Mouse (Mus musculus): Measurements from ENCODE around the gene Bcl7c. TPM values are rescaled to one million over a fixed set of nuclear protein-coding genes. Genes with fewer than 3 reads are reported as not detected.
"Not testable (repeated sequence)": the region's sequence is repeated elsewhere in the genome, so short reads cannot be mapped to it uniquely, and the experiment has no call there.

The Bcl7c gene
- polyA plus RNA-seq, 1 experiment from 2014 or later = 37.5 TPM

DNA sequence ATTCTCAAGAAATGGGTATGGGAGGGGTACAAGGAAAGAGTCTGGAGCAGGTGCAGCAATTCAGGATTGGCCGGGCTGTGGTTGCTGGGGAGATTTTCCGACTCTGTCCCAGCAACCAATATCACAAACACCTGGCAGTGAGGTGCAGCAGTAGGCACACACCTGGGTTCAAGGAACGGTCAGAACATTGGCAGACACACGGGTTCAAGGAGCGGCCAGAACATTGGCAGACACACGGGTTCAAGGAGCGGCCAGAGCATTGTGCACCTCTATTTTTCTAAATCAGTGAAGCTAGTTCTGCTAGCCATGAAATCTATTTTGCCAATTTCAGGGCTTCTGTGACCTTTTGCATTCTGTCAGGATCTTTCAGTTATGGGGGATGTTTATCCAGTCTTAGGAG lies 61.2 kb downstream of the Bcl7c start:
- not testable (repeated sequence) for ATAC-seq (replicated peaks; ENCODE audit: extremely low read depth, insufficient read depth, low FRiP score); H3K9ac ChIP-seq (ENCODE audit: low read length); H3K36me3 ChIP-seq (ENCODE audit: control insufficient read depth, insufficient read depth); H3K4me2 ChIP-seq (ENCODE audit: low read depth, low read length); H3K4me3 ChIP-seq (ENCODE audit: low read length); H3K9me3 ChIP-seq (replicated peaks; ENCODE audit: control insufficient read depth, low read length); H3K4me1 ChIP-seq (ENCODE audit: control insufficient read depth, insufficient read depth, low read length); H3K27ac ChIP-seq (ENCODE audit: low read length); H3K27me3 ChIP-seq (ENCODE audit: control insufficient read depth, insufficient read depth, low read length)
- WGBS = 88% methylated on average over 7 of the region's 7 CpGs

DNA sequence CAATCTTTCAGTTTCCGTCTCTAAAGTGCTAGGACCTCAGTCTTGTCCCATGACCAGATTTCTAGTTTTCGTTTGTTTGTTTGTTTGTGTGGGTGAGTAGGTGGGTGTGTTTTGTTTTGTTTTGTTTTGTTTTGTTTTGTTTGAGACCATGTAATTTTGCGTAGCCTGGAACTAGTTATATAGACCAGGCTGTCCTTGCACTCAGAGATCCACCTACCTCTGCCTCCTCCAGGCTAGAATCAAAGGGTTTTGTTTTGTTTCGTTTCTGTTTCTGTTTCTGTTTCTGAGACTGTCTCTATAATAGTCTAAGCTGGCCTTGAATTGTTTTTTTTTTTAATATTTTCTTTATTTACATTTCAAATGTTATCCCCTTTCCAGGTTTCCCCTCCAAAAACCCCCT lies 62.4 kb downstream of the Bcl7c start:
- Histone ChIP-seq H3K4me3 (ENCODE audit: low read length) (no peak overlapping the region), H3K9ac (ENCODE audit: low read length) (no peak overlapping the region), H3K9me3 (replicated peaks; ENCODE audit: control insufficient read depth, low read length) (no peaks in the 10 kb centered on the region), H3K27me3 (ENCODE audit: control insufficient read depth, insufficient read depth, low read length) (no peaks in the 10 kb centered on the region; the same call in 1 of the 2 replicates), H3K4me1 (ENCODE audit: control insufficient read depth, insufficient read depth, low read length) (no peaks in the 10 kb centered on the region), H3K4me2 (ENCODE audit: low read depth, low read length) (no peak overlapping the region), H3K36me3 (ENCODE audit: control insufficient read depth, insufficient read depth) (no peaks in the 10 kb centered on the region), H3K27ac (ENCODE audit: low read length) (no peak overlapping the region)
- 77% methylated on average over 4 of the region's 4 CpGs for WGBS
- ATAC-seq (replicated peaks; ENCODE audit: extremely low read depth, insufficient read depth, low FRiP score) = no peak

DNA sequence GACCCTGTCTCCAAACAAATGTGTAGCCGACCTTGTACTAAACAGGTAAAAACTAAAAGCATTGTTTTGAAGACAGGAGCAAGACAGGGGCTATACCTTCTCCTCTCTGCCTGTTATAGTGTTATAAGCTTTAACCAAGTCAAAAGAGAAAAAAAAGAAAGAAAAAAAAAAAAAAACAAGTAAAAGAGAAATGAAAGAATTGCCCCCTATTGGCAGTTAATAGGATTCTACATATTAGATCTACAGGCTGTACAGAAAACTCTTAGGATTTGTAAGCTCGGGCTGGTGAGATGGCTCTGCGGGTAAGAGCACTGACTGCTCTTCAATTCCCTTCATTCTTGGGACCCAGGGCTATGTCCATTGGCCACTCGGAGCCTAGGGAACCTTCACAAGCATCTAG lies 66.5 kb downstream of the Bcl7c start:
- Histone ChIP-seq H3K9me3 (replicated peaks; ENCODE audit: control insufficient read depth, low read length) (no peaks in the 10 kb centered on the region), H3K4me2 (ENCODE audit: low read depth, low read length) (no peak overlapping the region), H3K27me3 (ENCODE audit: control insufficient read depth, insufficient read depth, low read length) (no peaks in the 10 kb centered on the region), H3K36me3 (ENCODE audit: control insufficient read depth, insufficient read depth) (no peaks in the 10 kb centered on the region), H3K4me1 (ENCODE audit: control insufficient read depth, insufficient read depth, low read length) (0 out of 2 replicates have a peak, but pooled peaks cover 2% of the 10 kb centered on the region), H3K27ac (ENCODE audit: low read length) (no peak overlapping the region), H3K9ac (ENCODE audit: low read length) (no peak overlapping the region), H3K4me3 (ENCODE audit: low read length) (no peak overlapping the region)
- ATAC-seq (replicated peaks; ENCODE audit: extremely low read depth, insufficient read depth, low FRiP score) = no peak
- WGBS = 64% methylated on average over 4 of the region's 4 CpGs

DNA sequence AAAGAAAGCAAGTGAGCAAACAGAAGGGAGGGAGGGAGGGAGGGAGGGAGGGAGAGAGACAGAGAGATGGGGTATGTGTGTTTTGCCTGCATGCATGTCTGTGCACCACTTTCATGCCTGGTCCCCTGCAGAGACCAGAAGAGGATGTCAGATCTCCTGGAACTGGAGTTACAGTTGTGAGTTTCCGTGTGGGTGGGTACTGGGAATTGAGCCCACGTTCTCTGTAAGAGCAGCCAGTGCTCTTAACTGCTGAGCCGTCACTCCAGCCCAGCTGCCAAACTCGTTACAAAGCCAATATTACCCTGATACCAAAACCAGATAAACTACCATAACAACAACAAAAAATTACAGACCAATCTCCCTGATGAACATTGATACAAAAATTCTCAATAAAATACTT lies 67.5 kb downstream of the Bcl7c start:
- no peak overlapping the region for H3K9ac ChIP-seq (ENCODE audit: low read length)

DNA sequence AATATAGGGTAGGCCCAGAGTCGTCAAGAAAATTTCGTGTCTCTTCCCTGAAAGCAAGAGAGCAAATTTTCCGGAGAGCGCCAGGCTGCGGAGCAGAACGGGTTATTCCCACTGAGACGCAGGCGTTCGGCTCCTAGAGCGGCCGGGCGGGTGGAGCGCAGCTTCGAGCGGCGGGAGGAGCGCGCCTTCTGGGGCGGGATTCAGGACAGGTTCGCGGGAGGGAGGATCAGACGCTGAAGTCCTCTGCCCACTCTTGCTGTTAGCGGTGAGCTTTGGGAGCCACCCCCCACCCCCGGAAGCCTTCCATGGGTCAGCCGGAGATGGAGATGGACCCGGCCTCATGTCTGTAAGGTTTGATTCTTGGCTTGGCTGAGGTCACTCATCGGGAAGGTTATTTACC lies 71.8 kb downstream of the Bcl7c start:
- H3K27ac ChIP-seq (ENCODE audit: low read length) = no peak overlapping the region
- peak; percentile 82 for ATAC-seq (replicated peaks; ENCODE audit: extremely low read depth, insufficient read depth, low FRiP score)
- H3K27me3 ChIP-seq (ENCODE audit: control insufficient read depth, insufficient read depth, low read length) = no peaks in the 10 kb centered on the region
- no peaks in the 10 kb centered on the region for H3K9me3 ChIP-seq (replicated peaks; ENCODE audit: control insufficient read depth, low read length)
- H3K9ac ChIP-seq (ENCODE audit: low read length) = peak overlapping the region; percentile 79
- WGBS = under 1% methylated on average over 27 of the region's 27 CpGs
- H3K4me3 ChIP-seq (ENCODE audit: low read length) = peak overlapping the region; percentile 70
- H3K4me1 ChIP-seq (ENCODE audit: control insufficient read depth, insufficient read depth, low read length) = 0 out of 2 replicates have a peak, but pooled peaks cover 4% of the 10 kb centered on the region
- H3K4me2 ChIP-seq (ENCODE audit: low read depth, low read length) = peak overlapping the region; percentile 76
- no peaks in the 10 kb centered on the region for H3K36me3 ChIP-seq (ENCODE audit: control insufficient read depth, insufficient read depth)

More for the DNA sequence above, 67.5 kb downstream of the Bcl7c start:
- ATAC-seq (replicated peaks; ENCODE audit: extremely low read depth, insufficient read depth, low FRiP score) = no peak
- H3K4me3 ChIP-seq (ENCODE audit: low read length) = no peak overlapping the region
- no peaks in the 10 kb centered on the region for H3K9me3 ChIP-seq (replicated peaks; ENCODE audit: control insufficient read depth, low read length)
- no peak overlapping the region for H3K4me2 ChIP-seq (ENCODE audit: low read depth, low read length)
- no peaks in the 10 kb centered on the region for H3K27me3 ChIP-seq (ENCODE audit: control insufficient read depth, insufficient read depth, low read length)
- H3K36me3 ChIP-seq (ENCODE audit: control insufficient read depth, insufficient read depth) = no peaks in the 10 kb centered on the region
- WGBS = 24% methylated on average over 4 of the region's 4 CpGs
- 0 out of 2 replicates have a peak, but pooled peaks cover 4% of the 10 kb centered on the region for H3K4me1 ChIP-seq (ENCODE audit: control insufficient read depth, insufficient read depth, low read length)
- no peak overlapping the region for H3K27ac ChIP-seq (ENCODE audit: low read length)

DNA sequence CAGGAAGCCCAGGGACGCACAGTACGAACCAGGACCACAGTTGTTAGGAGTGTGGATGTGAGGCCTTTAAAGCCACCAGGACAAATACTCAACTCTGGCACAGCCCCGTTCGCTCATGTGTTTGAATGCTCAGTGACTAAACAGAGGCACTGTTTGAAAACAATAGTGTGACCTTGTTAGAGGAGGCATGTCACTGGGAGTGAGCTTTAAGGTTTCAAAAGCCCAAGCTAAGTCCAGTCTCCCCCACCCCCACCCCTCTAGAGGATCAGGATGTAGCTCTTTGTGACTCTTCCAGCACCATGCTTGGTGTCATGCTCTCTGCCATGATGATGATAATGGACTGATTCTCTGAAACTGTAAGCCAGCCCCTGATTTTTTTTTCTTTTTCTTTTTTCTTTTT lies 77.3 kb downstream of the Bcl7c start:
- no peaks in the 10 kb centered on the region for H3K27me3 ChIP-seq (ENCODE audit: control insufficient read depth, insufficient read depth, low read length)
- H3K9ac ChIP-seq (ENCODE audit: low read length) = no peak overlapping the region
- no peaks in the 10 kb centered on the region for H3K9me3 ChIP-seq (replicated peaks; ENCODE audit: control insufficient read depth, low read length)
- no peak for ATAC-seq (replicated peaks; ENCODE audit: extremely low read depth, insufficient read depth, low FRiP score)
- H3K4me1 ChIP-seq (ENCODE audit: control insufficient read depth, insufficient read depth, low read length) = no peaks in the 10 kb centered on the region
- H3K36me3 ChIP-seq (ENCODE audit: control insufficient read depth, insufficient read depth) = no peaks in the 10 kb centered on the region
- H3K4me3 ChIP-seq (ENCODE audit: low read length) = no peak overlapping the region
- H3K4me2 ChIP-seq (ENCODE audit: low read depth, low read length) = no peak overlapping the region
- 80% methylated on average over 4 of the region's 4 CpGs for WGBS
- H3K27ac ChIP-seq (ENCODE audit: low read length) = no peak overlapping the region

DNA sequence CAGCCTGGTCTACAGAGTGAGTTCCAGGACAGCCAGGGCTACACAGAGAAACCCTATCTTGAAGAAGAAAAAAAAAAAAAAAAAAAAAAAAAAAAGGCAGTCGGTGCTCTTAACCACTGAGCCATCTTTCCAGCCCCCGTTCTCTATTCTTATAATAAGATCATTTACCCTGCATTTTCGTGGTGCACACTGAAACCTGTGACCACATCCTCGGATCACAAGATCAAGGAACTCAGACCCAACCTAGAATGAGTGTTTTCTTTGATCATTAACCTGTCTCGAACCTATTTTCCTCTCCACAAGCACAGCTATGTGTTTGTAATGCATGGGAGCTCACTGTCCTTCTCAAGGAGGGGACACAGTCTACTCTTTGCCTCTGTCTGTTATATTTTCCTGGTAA lies 80.1 kb downstream of the Bcl7c start:
- 68% methylated on average over 5 of the region's 5 CpGs for WGBS
- no peaks in the 10 kb centered on the region for H3K36me3 ChIP-seq (ENCODE audit: control insufficient read depth, insufficient read depth)
- no peaks in the 10 kb centered on the region for H3K9me3 ChIP-seq (replicated peaks; ENCODE audit: control insufficient read depth, low read length)
- no peak overlapping the region for H3K27ac ChIP-seq (ENCODE audit: low read length)
- no peaks in the 10 kb centered on the region for H3K27me3 ChIP-seq (ENCODE audit: control insufficient read depth, insufficient read depth, low read length)
- ATAC-seq (replicated peaks; ENCODE audit: extremely low read depth, insufficient read depth, low FRiP score) = no peak
- no peaks in the 10 kb centered on the region for H3K4me1 ChIP-seq (ENCODE audit: control insufficient read depth, insufficient read depth, low read length)
- no peak overlapping the region for H3K9ac ChIP-seq (ENCODE audit: low read length)
- no peak overlapping the region for H3K4me2 ChIP-seq (ENCODE audit: low read depth, low read length)
- no peak overlapping the region for H3K4me3 ChIP-seq (ENCODE audit: low read length)

DNA sequence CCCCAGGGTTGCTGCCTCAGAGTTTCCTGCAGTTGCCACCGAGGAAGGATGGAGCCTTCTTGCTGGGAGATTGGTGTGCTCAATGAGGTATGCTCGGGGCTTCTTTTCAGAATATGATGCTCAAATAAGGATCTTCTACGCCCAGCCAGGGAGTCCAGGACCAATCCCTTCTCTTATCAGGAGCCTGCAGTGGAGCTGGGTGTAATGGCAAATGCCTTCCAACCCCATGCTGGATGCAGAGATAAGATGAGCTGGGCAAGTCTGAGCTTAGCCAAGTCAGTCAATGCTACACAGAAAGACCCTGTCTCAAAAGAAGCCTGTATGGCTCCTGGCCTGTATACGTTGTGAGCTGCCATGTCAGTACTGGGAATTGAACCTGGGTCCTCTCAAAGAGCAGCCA lies 82.3 kb downstream of the Bcl7c start:
- WGBS = 83% methylated on average over 4 of the region's 4 CpGs
- H3K4me2 ChIP-seq (ENCODE audit: low read depth, low read length) = no peak overlapping the region
- no peak overlapping the region for H3K9ac ChIP-seq (ENCODE audit: low read length)
- H3K4me3 ChIP-seq (ENCODE audit: low read length) = no peak overlapping the region
- ATAC-seq (replicated peaks; ENCODE audit: extremely low read depth, insufficient read depth, low FRiP score) = no peak
- H3K9me3 ChIP-seq (replicated peaks; ENCODE audit: control insufficient read depth, low read length) = no peaks in the 10 kb centered on the region
- no peaks in the 10 kb centered on the region for H3K36me3 ChIP-seq (ENCODE audit: control insufficient read depth, insufficient read depth)
- H3K4me1 ChIP-seq (ENCODE audit: control insufficient read depth, insufficient read depth, low read length) = no peaks in the 10 kb centered on the region
- H3K27ac ChIP-seq (ENCODE audit: low read length) = no peak overlapping the region
- no peaks in the 10 kb centered on the region for H3K27me3 ChIP-seq (ENCODE audit: control insufficient read depth, insufficient read depth, low read length)

DNA sequence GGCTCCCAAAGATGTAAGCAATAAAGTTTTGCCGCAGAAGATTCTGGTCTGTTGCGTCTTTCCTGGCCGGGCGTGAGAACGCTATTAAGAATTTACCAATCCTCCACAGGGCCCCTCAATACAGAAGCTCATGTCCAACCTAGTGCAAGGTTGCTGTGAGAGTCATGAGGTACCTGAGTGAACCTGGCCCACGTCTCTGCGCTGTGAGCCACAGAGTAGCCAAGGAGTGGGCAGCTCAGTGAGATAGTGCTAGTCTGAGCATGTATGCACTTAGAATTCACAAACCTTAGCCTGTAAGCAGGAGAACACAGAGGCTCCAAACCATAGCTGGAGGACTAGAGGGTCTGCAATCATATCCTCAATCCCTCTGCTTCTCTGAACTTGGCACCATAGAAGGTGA lies 82.7 kb downstream of the Bcl7c start:
- 96% methylated on average over 7 of the region's 7 CpGs for WGBS

DNA sequence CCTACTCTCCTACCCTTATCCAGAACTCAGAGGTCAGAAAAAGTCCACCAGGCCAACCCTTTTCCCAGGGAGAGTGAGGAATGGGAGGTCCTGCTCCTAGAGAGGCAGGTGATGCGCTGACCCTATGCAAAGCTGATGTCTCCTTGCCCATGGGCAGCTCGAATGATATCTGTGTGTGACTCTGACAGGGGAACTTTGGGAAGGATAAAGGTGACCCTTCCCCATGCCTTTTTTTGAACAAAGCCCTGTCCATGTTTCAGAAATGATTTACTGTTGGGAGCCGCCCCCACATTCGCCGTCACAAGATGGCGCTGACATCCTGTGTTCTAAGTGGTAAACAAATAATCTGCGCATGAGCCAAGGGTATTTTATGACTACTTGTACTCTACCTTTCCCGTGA lies 90.3 kb downstream of the Bcl7c start:
- H3K9me3 ChIP-seq (replicated peaks; ENCODE audit: control insufficient read depth, low read length); H3K4me2 ChIP-seq (ENCODE audit: low read depth, low read length); H3K27me3 ChIP-seq (ENCODE audit: control insufficient read depth, insufficient read depth, low read length); H3K36me3 ChIP-seq (ENCODE audit: control insufficient read depth, insufficient read depth); H3K9ac ChIP-seq (ENCODE audit: low read length); H3K27ac ChIP-seq (ENCODE audit: low read length); H3K4me3 ChIP-seq (ENCODE audit: low read length); ATAC-seq (replicated peaks; ENCODE audit: extremely low read depth, insufficient read depth, low FRiP score): not testable (repeated sequence)
- WGBS = 86% methylated on average over 7 of the region's 8 CpGs
- H3K4me1 ChIP-seq (ENCODE audit: control insufficient read depth, insufficient read depth, low read length) = peaks cover 14% of the 10 kb centered on the region

More for the DNA sequence above, 82.7 kb downstream of the Bcl7c start:
- Histone ChIP-seq H3K4me3 (ENCODE audit: low read length) (no peak overlapping the region), H3K4me1 (ENCODE audit: control insufficient read depth, insufficient read depth, low read length) (no peaks in the 10 kb centered on the region), H3K27me3 (ENCODE audit: control insufficient read depth, insufficient read depth, low read length) (no peaks in the 10 kb centered on the region), H3K36me3 (ENCODE audit: control insufficient read depth, insufficient read depth) (no peaks in the 10 kb centered on the region), H3K4me2 (ENCODE audit: low read depth, low read length) (no peak overlapping the region), H3K9ac (ENCODE audit: low read length) (no peak overlapping the region), H3K9me3 (replicated peaks; ENCODE audit: control insufficient read depth, low read length) (no peaks in the 10 kb centered on the region), H3K27ac (ENCODE audit: low read length) (no peak overlapping the region)
- no peak for ATAC-seq (replicated peaks; ENCODE audit: extremely low read depth, insufficient read depth, low FRiP score)

Measured in heart, embryonic 16.5 days (tissue).